Mouse (Mus musculus): Measurements from ENCODE around the gene Cckbr. TPM values are rescaled to one million over a fixed set of nuclear protein-coding genes. Genes with fewer than 3 reads are reported as not detected.

Gene Cckbr
- polyA plus RNA-seq (2016; fragmentation: Nextera tagmentation; extraction: Ambion mirVana) = 0.17 and 0.29 TPM in 2 replicates

DNA sequence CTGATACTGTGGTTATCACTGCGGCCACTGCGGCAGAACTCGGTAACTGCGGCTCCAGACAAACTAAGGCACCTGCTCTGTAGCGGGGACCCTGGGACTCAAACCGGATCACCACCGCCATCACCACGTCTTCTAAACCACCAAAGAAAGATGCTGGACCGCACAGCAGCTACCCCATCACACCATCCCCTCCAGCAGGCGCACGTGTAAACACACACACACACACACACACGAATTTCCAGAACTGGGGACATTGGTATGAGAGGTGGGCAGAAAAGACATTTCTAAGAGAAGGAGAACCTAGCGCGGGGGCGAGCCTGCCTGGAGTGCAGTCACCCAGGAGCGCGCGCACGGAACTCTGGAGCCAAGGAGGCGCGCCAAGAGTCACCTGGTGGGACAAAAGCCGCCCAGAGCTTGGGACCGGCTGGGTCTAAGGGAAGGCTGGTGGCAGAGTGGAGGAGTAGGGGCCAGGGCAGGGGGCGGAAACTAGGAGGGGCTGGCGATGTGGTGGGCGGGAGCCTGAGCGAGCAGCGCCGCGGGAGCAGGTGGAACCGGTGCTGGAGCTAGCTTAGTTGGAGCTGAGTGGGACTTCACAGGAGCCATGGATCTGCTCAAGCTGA lies at the start of gene Cckbr:
Gene Cckbr, plus strand, starts transcription at position 308 of the 620 bp plus-strand sequence.
- peak; percentile 87 for ATAC-seq (ENCODE audit: low FRiP score, low read depth)
- Histone ChIP-seq H3K27me3 (peaks cover 43% of the 10 kb centered on the region), H3K9me3 (no peaks in the 10 kb centered on the region), H3K4me3 (peak within 1 kb of the TSS; percentile 45), H3K36me3 (no peaks in the 10 kb centered on the region), H3K27ac (replicated peaks) (no peak within 1 kb of the TSS), H3K4me1 (peaks cover 6% of the 10 kb centered on the region), H3K9ac (replicated peaks) (peak within 1 kb of the TSS; percentile 45), H3K4me2 (replicated peaks) (peak within 1 kb of the TSS; percentile 77)
- WGBS = under 1% methylated on average over 31 of the region's 31 CpGs

DNA sequence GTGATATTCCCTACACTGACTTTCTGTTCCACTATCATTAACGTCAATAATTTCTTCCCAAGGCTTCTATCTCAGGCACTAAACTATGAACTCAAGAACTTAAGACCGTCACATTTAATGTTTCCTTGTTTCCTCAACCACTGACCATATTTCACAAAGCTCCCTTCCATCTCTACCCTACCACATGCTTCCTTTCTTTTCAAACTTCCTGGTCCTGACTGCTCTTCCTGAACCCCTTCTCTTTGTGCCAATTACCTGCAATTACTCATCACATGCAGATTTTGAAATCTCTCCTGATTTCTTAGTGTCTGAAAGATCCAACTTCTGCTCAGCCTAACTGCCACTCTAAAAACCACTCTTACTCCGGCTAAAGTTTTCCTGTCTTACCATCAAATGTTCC lies 45.2 kb upstream of the Cckbr start:
- H3K4me2 ChIP-seq (replicated peaks) = no peak overlapping the region
- no peaks in the 10 kb centered on the region for H3K4me1 ChIP-seq
- no peak for ATAC-seq (ENCODE audit: low FRiP score, low read depth)
- no peaks in the 10 kb centered on the region for H3K27me3 ChIP-seq
- 96% methylated on average over 3 of the region's 3 CpGs for WGBS
- no peak overlapping the region for H3K4me3 ChIP-seq
- no peak overlapping the region for H3K27ac ChIP-seq (replicated peaks)
- peaks cover 82% of the 10 kb centered on the region for H3K36me3 ChIP-seq
- H3K9ac ChIP-seq (replicated peaks) = no peak overlapping the region
- H3K9me3 ChIP-seq = no peaks in the 10 kb centered on the region

DNA sequence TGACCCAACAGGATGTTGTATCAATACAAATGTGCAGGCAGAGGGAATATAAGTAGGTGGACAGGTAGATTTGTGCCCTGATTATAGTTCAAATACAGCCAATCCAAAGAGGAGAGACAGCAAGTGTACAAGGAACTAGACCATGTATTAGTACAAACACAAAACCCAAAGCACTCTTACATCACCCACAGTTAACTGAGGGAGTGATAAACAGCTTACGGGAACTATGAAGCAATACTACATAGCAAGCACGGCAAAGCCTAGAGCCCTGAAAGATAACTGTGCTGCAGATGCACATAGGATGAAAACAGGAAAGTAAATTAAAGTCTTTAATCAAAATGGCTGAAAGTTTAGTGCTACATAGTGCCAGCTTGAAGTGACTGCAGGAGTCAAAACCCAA lies 37.8 kb upstream of the Cckbr start:
- no peak for ATAC-seq (ENCODE audit: low FRiP score, low read depth)
- H3K27me3 ChIP-seq = no peaks in the 10 kb centered on the region
- no peak overlapping the region for H3K4me3 ChIP-seq
- WGBS = 93% methylated on average over 2 of the region's 2 CpGs
- H3K4me1 ChIP-seq = no peaks in the 10 kb centered on the region
- H3K4me2 ChIP-seq (replicated peaks) = no peak overlapping the region
- no peaks in the 10 kb centered on the region for H3K9me3 ChIP-seq
- no peak overlapping the region for H3K9ac ChIP-seq (replicated peaks)
- no peak overlapping the region for H3K27ac ChIP-seq (replicated peaks)
- peaks cover 70% of the 10 kb centered on the region for H3K36me3 ChIP-seq

DNA sequence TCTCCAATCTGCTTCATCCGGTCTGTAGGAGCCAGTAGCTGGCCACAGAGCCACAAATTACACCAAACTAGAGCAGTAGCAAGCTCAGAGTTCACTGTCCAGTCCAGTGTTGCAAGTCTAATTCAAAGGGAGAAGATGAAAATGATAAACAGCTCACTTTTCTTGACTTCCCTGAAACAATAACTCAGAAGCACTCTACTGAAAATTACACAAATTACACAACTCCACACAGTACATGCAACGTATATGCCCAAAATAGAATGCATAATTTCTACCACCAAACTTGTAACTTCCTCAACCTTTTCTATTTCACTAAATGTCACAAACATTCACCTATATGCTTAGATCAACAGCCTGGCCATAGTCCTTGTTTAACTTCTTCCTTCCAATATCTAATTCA lies 35.3 kb upstream of the Cckbr start:
- no peaks in the 10 kb centered on the region for H3K27me3 ChIP-seq
- no peak for ATAC-seq (ENCODE audit: low FRiP score, low read depth)
- H3K4me2 ChIP-seq (replicated peaks) = no peak overlapping the region
- WGBS = 93% methylated on average over 2 of the region's 2 CpGs
- H3K27ac ChIP-seq (replicated peaks) = no peak overlapping the region
- H3K4me1 ChIP-seq = no peaks in the 10 kb centered on the region
- peaks cover 45% of the 10 kb centered on the region for H3K36me3 ChIP-seq
- no peaks in the 10 kb centered on the region for H3K9me3 ChIP-seq
- no peak overlapping the region for H3K9ac ChIP-seq (replicated peaks)
- no peak overlapping the region for H3K4me3 ChIP-seq

DNA sequence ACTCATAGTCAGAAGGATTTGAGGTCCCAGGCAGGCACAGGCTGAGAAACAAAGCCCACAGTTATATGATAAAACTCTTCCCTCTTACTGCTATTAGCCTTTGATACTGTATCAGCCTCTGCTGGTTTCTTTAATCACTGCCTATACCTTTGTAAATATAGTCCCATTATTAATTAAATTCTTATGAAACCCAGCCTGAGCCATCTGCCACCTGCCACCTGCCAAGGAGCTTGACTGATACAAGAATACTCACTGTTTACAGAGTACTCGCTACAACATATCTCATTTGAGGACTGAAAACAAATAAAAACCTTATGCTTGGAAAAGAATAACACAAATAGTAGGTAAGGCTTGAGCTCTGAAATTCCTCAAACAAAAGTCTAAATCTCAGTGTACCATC lies 30.9 kb upstream of the Cckbr start:
- H3K4me1 ChIP-seq = peaks cover 8% of the 10 kb centered on the region
- peaks cover 6% of the 10 kb centered on the region for H3K36me3 ChIP-seq
- no peak for ATAC-seq (ENCODE audit: low FRiP score, low read depth)

DNA sequence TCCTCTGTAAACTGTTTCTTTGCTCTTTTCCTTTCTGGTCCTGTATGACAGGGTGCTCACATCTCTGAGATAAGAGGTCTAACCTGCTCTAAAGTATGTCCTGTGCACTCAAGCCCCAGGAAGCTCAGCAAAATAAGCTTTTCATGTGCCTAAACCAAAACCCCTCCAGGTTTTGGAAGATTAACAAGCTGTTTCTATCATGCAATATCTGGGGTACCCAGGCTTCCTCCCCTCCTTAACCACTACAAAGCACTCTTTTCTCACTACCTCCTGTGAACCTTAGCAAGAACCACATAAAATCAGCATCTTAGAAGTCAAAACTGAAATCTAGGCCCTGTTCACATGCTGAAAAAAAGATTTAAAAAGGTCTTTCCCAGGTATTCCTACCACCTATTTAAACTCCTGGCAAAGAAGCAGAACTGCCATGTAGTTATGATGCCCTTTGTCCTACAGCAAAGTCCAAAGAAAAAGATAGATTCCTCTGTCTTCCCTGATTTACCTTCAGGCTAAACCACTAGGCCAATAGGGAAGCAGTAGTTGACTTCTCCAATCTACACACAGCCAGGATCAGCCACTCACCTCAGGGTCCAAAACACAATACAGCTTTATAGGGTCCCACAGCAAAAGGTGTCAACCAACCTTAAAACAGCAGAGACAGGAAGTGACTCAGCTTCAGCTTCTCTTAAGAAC lies 30.3 kb upstream of the Cckbr start:
- H3K4me3 ChIP-seq = no peak overlapping the region
- no peaks in the 10 kb centered on the region for H3K9me3 ChIP-seq
- H3K4me2 ChIP-seq (replicated peaks) = no peak overlapping the region
- H3K27me3 ChIP-seq = no peaks in the 10 kb centered on the region
- peaks cover 8% of the 10 kb centered on the region for H3K4me1 ChIP-seq
- H3K9ac ChIP-seq (replicated peaks) = no peak overlapping the region
- ATAC-seq (ENCODE audit: low FRiP score, low read depth) = no peak
- no peak overlapping the region for H3K27ac ChIP-seq (replicated peaks)
- no peaks in the 10 kb centered on the region for H3K36me3 ChIP-seq

More for the DNA sequence above, 30.9 kb upstream of the Cckbr start:
- 82% methylated on average over 1 of the region's 1 CpGs for WGBS
- H3K27ac ChIP-seq (replicated peaks) = no peak overlapping the region
- H3K4me3 ChIP-seq = no peak overlapping the region
- no peak overlapping the region for H3K9ac ChIP-seq (replicated peaks)
- H3K27me3 ChIP-seq = no peaks in the 10 kb centered on the region
- no peaks in the 10 kb centered on the region for H3K9me3 ChIP-seq
- no peak overlapping the region for H3K4me2 ChIP-seq (replicated peaks)

DNA sequence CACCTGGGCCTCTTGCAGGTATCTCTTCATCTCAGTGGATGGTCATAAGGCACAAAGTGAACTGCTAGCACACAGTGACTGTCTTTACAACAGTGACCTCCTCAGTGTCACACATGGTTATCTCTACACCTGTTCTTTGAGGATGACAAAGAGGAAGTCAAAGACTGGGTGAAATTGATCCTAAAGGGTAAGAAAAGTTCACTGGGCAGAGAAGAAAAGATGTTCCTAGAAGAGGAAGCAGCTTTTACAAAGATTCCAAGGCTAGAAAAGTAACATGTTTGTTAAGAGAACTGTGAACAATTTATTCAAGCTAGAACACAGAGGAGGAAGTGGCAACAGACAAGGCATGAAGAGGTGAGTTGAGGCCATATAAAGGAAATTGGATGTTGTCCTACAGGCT lies 29.4 kb upstream of the Cckbr start:
- no peak overlapping the region for H3K9ac ChIP-seq (replicated peaks)
- H3K27me3 ChIP-seq = no peaks in the 10 kb centered on the region
- H3K4me1 ChIP-seq = peaks cover 12% of the 10 kb centered on the region
- no peak overlapping the region for H3K27ac ChIP-seq (replicated peaks)
- ATAC-seq (ENCODE audit: low FRiP score, low read depth) = no peak
- no peaks in the 10 kb centered on the region for H3K9me3 ChIP-seq
- no peaks in the 10 kb centered on the region for H3K36me3 ChIP-seq
- H3K4me3 ChIP-seq = no peak overlapping the region
- no peak overlapping the region for H3K4me2 ChIP-seq (replicated peaks)

DNA sequence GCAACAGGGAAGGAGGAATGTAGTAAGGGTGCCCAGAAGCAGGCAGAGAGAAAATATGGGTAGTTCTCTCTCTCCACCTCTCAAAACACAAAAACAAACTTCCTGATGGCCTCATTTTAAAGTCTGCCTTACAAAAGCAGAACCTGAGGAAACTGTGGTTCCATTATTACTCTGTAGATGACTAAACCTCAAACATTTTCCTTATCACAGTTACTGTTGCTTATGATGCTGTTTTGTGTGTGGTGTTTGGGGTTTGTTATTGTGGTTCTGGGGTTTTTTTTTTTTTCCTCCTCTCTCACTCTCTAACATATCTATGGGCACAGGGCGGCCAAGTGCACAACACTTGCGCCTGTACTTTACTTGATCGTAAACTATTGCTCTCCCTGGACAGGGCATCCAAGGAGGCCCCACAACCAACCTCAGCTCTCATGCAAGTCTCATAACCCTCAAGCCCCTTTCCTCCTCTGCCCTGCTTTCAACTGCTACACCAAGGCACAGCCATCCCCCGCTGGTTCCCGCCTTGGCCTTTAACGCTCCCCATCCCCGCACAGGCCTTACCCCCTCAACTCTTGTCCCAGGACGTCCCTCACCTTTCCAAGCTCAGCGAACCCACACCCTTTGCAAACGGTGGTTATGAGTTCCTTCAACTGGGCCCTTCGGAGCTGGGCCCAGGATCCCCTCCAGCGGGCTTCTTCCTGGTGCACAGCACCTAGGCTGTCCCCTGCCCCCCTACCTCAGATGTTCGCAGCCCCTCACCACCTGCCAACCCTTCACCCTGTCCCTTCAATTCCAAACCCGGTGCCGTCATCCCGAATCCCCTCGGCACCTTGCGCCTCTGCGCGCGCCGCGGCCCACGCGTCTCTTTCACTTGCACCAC lies 26.2 kb upstream of the Cckbr start:
- H3K27ac ChIP-seq (replicated peaks) = peak overlapping the region; percentile 61; the same call in 1 of the 2 replicates
- ATAC-seq (ENCODE audit: low FRiP score, low read depth) = no peak

DNA sequence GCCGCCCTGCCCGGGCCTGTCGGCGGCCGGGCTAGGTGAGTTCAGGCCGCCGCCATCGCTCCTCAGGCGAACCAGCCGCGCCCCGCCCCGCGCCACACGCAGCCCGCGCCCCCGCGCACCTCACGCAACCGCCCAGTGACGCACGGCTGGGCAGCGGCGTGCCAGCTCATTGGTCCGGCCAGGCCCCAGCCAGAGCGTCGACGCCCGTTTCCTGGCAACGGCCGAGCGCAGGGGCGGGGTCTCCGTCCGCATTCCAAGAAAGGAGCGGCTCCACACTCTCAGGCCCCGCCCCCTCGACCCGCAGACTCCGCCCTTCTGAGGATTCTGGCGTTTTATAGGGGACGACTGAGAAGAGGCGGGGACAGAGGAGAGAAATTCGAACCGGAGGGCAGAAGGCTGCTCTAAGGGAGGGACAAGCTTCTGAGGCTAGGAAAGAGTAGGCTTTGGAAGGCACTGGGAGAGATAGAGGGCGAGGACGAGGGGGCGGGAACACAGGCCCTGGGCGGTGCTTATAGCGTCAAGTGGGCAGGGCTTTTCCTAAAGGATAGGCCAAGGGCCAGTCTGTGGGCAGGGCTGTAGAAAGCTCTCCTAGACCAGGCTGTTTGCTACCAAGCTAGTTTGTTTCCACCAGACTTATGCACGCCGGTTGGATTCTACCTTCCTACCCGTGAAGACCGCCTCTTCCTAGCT lies 25.5 kb upstream of the Cckbr start, which contains the start of gene Fam160a2:
Gene Fam160a2, minus strand, starts transcription at position 120 of the 690 bp plus-strand sequence.
- H3K36me3 ChIP-seq = no peaks in the 10 kb centered on the region
- H3K4me1 ChIP-seq = peaks cover 12% of the 10 kb centered on the region
- H3K9me3 ChIP-seq = no peaks in the 10 kb centered on the region
- peak within 1 kb of the TSS; percentile 83 for H3K27ac ChIP-seq (replicated peaks)
- peak within 1 kb of the TSS; percentile 89 for H3K4me3 ChIP-seq
- peak within 1 kb of the TSS; percentile 82 for H3K9ac ChIP-seq (replicated peaks)
- H3K27me3 ChIP-seq = no peaks in the 10 kb centered on the region
- peak; percentile 99 for ATAC-seq (ENCODE audit: low FRiP score, low read depth)
- WGBS = under 1% methylated on average over 55 of the region's 55 CpGs
- H3K4me2 ChIP-seq (replicated peaks) = peak within 1 kb of the TSS; percentile 87

More for the DNA sequence above, 26.2 kb upstream of the Cckbr start:
- Histone ChIP-seq H3K9me3 (no peaks in the 10 kb centered on the region), H3K4me1 (peaks cover 12% of the 10 kb centered on the region), H3K36me3 (no peaks in the 10 kb centered on the region), H3K9ac (replicated peaks) (peak overlapping the region; percentile 82), H3K4me2 (replicated peaks) (peak overlapping the region; percentile 87), H3K27me3 (no peaks in the 10 kb centered on the region), H3K4me3 (peak overlapping the region; percentile 89)
- 2% methylated on average over 25 of the region's 25 CpGs for WGBS

DNA sequence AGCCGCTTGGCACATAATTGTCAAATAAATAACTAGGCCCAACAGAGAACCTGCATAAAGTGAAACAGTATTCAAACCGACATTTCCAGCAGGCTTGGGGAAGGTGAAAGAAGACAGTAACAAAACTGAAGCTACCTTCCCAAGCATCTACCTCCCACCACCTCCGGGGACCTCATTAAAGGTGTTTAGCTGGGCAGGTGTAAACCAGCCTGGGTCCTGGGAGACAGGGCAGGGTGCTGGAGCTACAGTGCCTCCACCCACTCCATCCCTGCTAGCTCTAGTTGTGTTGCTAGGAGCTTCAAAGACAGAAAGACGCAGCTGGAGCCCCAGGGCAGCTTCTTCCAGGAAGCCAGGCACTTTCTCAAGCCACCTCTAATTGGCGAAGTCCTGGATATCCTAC lies 21.3 kb upstream of the Cckbr start, which contains the start of gene Cnga4:
Gene Cnga4, plus strand, starts transcription at position 301 of the 400 bp plus-strand sequence.
- Histone ChIP-seq H3K36me3 (no peaks in the 10 kb centered on the region), H3K27me3 (no peaks in the 10 kb centered on the region), H3K4me2 (replicated peaks) (no peak within 1 kb of the TSS), H3K27ac (replicated peaks) (no peak within 1 kb of the TSS), H3K9me3 (no peaks in the 10 kb centered on the region), H3K9ac (replicated peaks) (no peak within 1 kb of the TSS), H3K4me1 (peaks cover 7% of the 10 kb centered on the region), H3K4me3 (no peak within 1 kb of the TSS)
- ATAC-seq (ENCODE audit: low FRiP score, low read depth) = no peak
- WGBS = 74% methylated on average over 5 of the region's 5 CpGs

DNA sequence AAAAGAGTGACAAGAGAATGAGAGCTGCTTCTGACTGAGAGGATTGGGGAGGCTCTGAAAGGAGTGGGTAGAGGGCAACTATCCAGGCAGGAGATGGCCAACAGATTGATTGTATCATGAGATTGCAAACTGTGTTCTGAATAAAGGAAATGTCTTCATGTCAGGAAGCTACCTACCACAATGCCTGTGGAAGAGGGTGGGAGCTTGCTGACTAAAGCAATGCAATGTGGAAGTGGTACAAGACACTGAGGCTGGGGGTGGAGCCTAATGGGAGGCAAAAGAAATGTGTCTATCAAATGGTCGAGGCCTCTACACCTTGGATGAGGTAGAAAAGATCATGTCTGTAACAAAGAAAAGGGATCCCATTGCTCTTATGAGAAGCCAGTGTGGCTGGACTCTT lies 19.2 kb upstream of the Cckbr start:
- no peaks in the 10 kb centered on the region for H3K4me1 ChIP-seq
- H3K4me2 ChIP-seq (replicated peaks) = no peak overlapping the region
- no peaks in the 10 kb centered on the region for H3K27me3 ChIP-seq
- H3K9me3 ChIP-seq = no peaks in the 10 kb centered on the region
- no peak overlapping the region for H3K9ac ChIP-seq (replicated peaks)
- no peak for ATAC-seq (ENCODE audit: low FRiP score, low read depth)
- no peaks in the 10 kb centered on the region for H3K36me3 ChIP-seq
- WGBS = 71% methylated on average over 1 of the region's 1 CpGs
- H3K4me3 ChIP-seq = no peak overlapping the region
- no peak overlapping the region for H3K27ac ChIP-seq (replicated peaks)
